Mouse (Mus musculus) limb, embryonic 11.5 days (tissue): ENCODE data around the gene Klhl32. TPM values are rescaled to one million over a fixed set of nuclear protein-coding genes. Genes with fewer than 3 reads are reported as not detected.

Experiments
- ATAC-seq: fragments of 200-750 bp; cut with Nextera tagmentation; 2 replicates; pipeline ENCODE4 v1.8.0; 2017; ENCODE audit warnings: low read depth; ENCODE audit not compliant: insufficient number of reproducible peaks, low FRiP score, low TSS enrichment
- DNase-seq: peaks from one replicate; pipeline ENCODE4 v3.0.0-alpha.2; 2015; ENCODE audit warnings: low spot score
- H3K27ac ChIP-seq: fragments of 300-500 bp; sonication (generic); replicated peaks from 2 replicates; pipeline ENCODE4 v1.5.1; 2014; ENCODE audit warnings: low read depth, mild to moderate bottlenecking, low read length
- H3K27me3 ChIP-seq: fragments of 300-500 bp; sonication (generic); 2 replicates; pipeline ENCODE4 v1.6.1; 2014; ENCODE audit warnings: mild to moderate bottlenecking, low read length, mixed read lengths; ENCODE audit not compliant: control insufficient read depth, insufficient read depth
- H3K36me3 ChIP-seq: fragments of 300-500 bp; sonication (generic); 2 replicates; pipeline ENCODE4 v1.6.1; 2014; ENCODE audit warnings: mild to moderate bottlenecking, low read length, moderate library complexity, mixed read lengths; ENCODE audit not compliant: control insufficient read depth, insufficient read depth
- H3K4me1 ChIP-seq: fragments of 300-500 bp; sonication (generic); 2 replicates; pipeline ENCODE4 v1.6.1; 2014; ENCODE audit warnings: low read length, mixed read lengths; ENCODE audit not compliant: control insufficient read depth, insufficient read depth
- H3K4me2 ChIP-seq: fragments of 300-500 bp; sonication (generic); 2 replicates; pipeline ENCODE4 v1.6.1; 2014; ENCODE audit warnings: low read depth, mild to moderate bottlenecking, moderate library complexity; ENCODE audit not compliant: severe bottlenecking
- H3K4me3 ChIP-seq: fragments of 300-500 bp; sonication (generic); 2 replicates; pipeline ENCODE4 v1.5.1; 2014; ENCODE audit warnings: low read depth, low read length
- H3K9ac ChIP-seq: fragments of 300-500 bp; sonication (generic); 2 replicates; pipeline ENCODE4 v1.6.1; 2014; ENCODE audit warnings: mild to moderate bottlenecking, low read length
- H3K9me3 ChIP-seq: fragments of 300-500 bp; sonication (generic); 2 replicates; pipeline ENCODE4 v1.6.1; 2016; ENCODE audit warnings: low read length; ENCODE audit not compliant: control insufficient read depth
- WGBS: fragments of 180-500 bp; shearing (Covaris S2); extraction: QIAGEN DNeasy Blood & Tissue Kit; methylation state at CpG from one replicate; pipeline ENCODE4 v1.1.7; 2014; 5-methylcytosine and 5-hydroxymethylcytosine counted together
- polyA plus RNA-seq: library from polyadenylated mRNA; unstranded; fragments of >200 nt; fragmentation: Nextera tagmentation; extraction: Ambion mirVana; gene quantifications from 2 replicates; pipeline ENCODE4 v1.2.1, GENCODE M21; 2014

Gene Klhl32
- polyA plus RNA-seq, 1 experiment from 2014 or later: 4.9 TPM

- H3K27me3 ChIP-seq: no peaks in the 10 kb centered on the region
- no peaks in the 10 kb centered on the region for H3K4me1 ChIP-seq
- H3K9me3 ChIP-seq: no peaks in the 10 kb centered on the region
- H3K36me3 ChIP-seq: no peaks in the 10 kb centered on the region
- no peak for ATAC-seq
- WGBS: 61% methylated on average over 2 of the region's 2 CpGs
- DNase-seq: no peak
- H3K9ac ChIP-seq: no peak overlapping the region
- H3K4me3 ChIP-seq: no peak overlapping the region
- H3K4me2 ChIP-seq: no peak overlapping the region
- no peak overlapping the region for H3K27ac ChIP-seq
Measured at GRCm38 (mm10) chr4:24801343-24801742, 49.6 kb downstream of the Klhl32 start.

GRCm38 (mm10) chr4:24800345-24800936 is 50.5 kb downstream of the Klhl32 start:
- H3K9ac ChIP-seq: no peak overlapping the region
- no peak overlapping the region for H3K27ac ChIP-seq
- no peaks in the 10 kb centered on the region for H3K4me1 ChIP-seq
- no peak overlapping the region for H3K4me3 ChIP-seq
- H3K4me2 ChIP-seq: no peak overlapping the region
- no peaks in the 10 kb centered on the region for H3K36me3 ChIP-seq
- ATAC-seq: peak; percentile 24; the same call in 1 of the 2 replicates
- 88% methylated on average over 9 of the region's 9 CpGs for WGBS
- no peaks in the 10 kb centered on the region for H3K27me3 ChIP-seq
- H3K9me3 ChIP-seq: no peaks in the 10 kb centered on the region
- no peak for DNase-seq

DNA sequence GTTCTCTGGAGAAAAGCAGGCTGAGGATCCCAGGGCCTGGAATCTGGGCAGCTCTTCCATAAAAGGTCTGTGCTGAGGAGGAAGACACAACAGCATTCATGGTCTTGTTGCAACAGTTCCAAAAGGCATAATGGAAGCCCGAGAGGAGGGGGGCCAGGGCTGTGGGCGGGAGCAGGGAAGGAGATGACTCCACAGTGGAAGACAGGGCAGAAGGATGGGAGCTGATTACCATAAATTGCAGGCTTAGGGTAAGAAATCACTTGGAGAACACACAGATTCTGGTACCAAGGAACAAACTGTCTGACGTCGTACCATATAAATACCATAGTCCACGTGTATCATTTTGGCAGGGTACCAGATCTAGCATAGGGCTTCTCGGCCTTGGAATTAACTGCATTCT is 51.9 kb downstream of the Klhl32 start:
- WGBS: 86% methylated on average over 6 of the region's 6 CpGs
- no peak overlapping the region for H3K9ac ChIP-seq
- H3K4me3 ChIP-seq: no peak overlapping the region
- H3K27me3 ChIP-seq: no peaks in the 10 kb centered on the region
- no peak for ATAC-seq
- H3K4me1 ChIP-seq: no peaks in the 10 kb centered on the region
- H3K4me2 ChIP-seq: no peak overlapping the region
- H3K36me3 ChIP-seq: no peaks in the 10 kb centered on the region
- H3K27ac ChIP-seq: no peak overlapping the region
- no peaks in the 10 kb centered on the region for H3K9me3 ChIP-seq
- no peak for DNase-seq

DNA sequence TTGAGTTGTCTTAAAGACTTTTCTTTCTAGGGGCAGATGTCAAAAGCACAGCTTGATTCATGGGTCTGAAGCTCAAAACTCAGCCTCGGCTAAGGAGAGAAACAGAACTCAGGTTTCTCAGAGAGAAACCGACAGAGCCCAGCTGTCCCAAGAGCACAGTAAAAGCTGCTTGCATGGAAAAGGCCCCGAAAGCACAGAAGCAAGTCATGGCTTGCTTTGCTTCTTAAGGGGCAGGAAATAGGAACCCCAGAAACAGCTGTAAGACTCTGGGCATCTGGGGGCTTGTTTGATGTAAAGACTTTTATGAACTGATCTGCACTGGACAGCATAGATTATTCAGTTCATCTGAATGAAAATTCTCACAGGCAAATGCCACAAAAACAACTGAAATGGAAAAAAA is 53.1 kb downstream of the Klhl32 start:
- Histone ChIP-seq H3K9ac (no peak overlapping the region), H3K36me3 (no peaks in the 10 kb centered on the region), H3K27me3 (no peaks in the 10 kb centered on the region), H3K9me3 (no peaks in the 10 kb centered on the region), H3K4me2 (no peak overlapping the region), H3K27ac (no peak overlapping the region), H3K4me3 (no peak overlapping the region), H3K4me1 (no peaks in the 10 kb centered on the region)
- peak; percentile 17; the same call in 1 of the 2 replicates for ATAC-seq
- WGBS: 27% methylated on average over 3 of the region's 3 CpGs
- DNase-seq: no peak

- H3K4me3 ChIP-seq: no peak overlapping the region
- 81% methylated on average over 5 of the region's 5 CpGs for WGBS
- H3K4me2 ChIP-seq: no peak overlapping the region
- no peaks in the 10 kb centered on the region for H3K36me3 ChIP-seq
- DNase-seq (no peak), ATAC-seq (no peak)
- H3K27me3 ChIP-seq: no peaks in the 10 kb centered on the region
- H3K27ac ChIP-seq: no peak overlapping the region
- no peak overlapping the region for H3K9ac ChIP-seq
- H3K4me1 ChIP-seq: no peaks in the 10 kb centered on the region
- no peaks in the 10 kb centered on the region for H3K9me3 ChIP-seq
Measured at GRCm38 (mm10) chr4:24797280-24797679, 53.6 kb downstream of the Klhl32 start.

- no peaks in the 10 kb centered on the region for H3K4me1 ChIP-seq
- no peaks in the 10 kb centered on the region for H3K9me3 ChIP-seq
- H3K4me3 ChIP-seq: no peak overlapping the region
- no peak overlapping the region for H3K4me2 ChIP-seq
- ATAC-seq (no peak), DNase-seq (no peak)
- H3K9ac ChIP-seq: no peak overlapping the region
- 70% methylated on average over 1 of the region's 1 CpGs for WGBS
- H3K27me3 ChIP-seq: no peaks in the 10 kb centered on the region
- no peaks in the 10 kb centered on the region for H3K36me3 ChIP-seq
- H3K27ac ChIP-seq: no peak overlapping the region
Measured at GRCm38 (mm10) chr4:24796229-24796628, 54.7 kb downstream of the Klhl32 start.

DNA sequence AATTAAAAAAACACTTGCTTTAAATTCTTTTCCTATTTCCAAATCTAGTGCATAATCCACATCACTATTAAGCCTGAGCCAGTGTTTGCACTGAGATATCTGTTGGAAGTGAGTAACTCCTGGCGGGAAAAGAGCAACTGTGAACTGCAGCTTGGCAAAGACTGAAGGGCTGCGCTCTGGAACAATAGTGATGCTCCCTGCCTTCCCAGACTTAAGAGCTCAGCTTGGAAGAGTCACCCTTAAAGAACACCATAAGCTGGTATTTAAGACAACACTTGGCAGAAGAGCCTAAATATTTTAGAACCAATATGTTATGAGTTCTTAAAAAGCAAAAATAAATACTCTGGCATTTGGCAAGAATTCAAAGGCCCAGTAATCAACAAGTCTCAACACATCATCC is 55.7 kb downstream of the Klhl32 start:
- Histone ChIP-seq H3K27ac (no peak overlapping the region), H3K27me3 (no peaks in the 10 kb centered on the region), H3K9me3 (no peaks in the 10 kb centered on the region), H3K4me2 (no peak overlapping the region), H3K4me1 (no peaks in the 10 kb centered on the region), H3K4me3 (no peak overlapping the region), H3K9ac (no peak overlapping the region), H3K36me3 (no peaks in the 10 kb centered on the region)
- DNase-seq (no peak), ATAC-seq (no peak)
- 94% methylated on average over 2 of the region's 2 CpGs for WGBS

DNA sequence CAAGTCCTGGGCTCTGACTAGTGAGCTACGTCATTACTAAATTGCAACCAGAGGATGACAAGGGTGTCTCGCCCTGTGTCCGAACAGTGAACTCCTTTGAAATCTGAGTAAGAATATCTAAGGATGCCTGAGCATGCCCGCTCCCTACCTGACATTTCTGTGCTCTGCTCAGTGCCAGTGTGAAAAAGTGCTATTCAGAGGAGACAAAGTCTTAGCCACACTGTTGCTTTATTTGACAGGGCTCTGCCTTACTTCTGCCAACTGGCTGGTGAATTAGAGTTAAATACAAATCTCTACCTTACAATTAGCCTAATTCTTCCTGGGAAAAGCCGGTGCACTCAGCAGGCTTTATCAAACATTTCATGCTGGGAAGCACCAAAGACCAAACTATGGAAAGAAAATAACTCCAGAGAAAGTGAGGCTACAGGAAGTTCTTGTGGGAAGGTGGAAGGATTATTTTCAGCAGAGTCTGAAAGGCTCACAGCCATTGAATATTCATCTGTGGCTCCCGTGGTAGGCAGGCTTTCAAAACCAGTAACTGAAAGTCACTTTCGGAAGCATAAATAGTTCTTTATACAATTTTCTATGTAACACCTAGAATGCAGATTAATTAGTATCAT is 57.1 kb downstream of the Klhl32 start:
- 51% methylated on average over 7 of the region's 7 CpGs for WGBS
- Histone ChIP-seq H3K27ac (no peak overlapping the region), H3K9me3 (no peaks in the 10 kb centered on the region), H3K27me3 (no peaks in the 10 kb centered on the region), H3K9ac (no peak overlapping the region), H3K4me3 (no peak overlapping the region), H3K4me1 (no peaks in the 10 kb centered on the region), H3K4me2 (no peak overlapping the region), H3K36me3 (no peaks in the 10 kb centered on the region)
- DNase-seq (no peak), ATAC-seq (no peak)
